Mouse (Mus musculus) heart, postnatal 10 days (tissue): Measurements from ENCODE around the gene Nanos2. TPM values are rescaled to one million over a fixed set of nuclear protein-coding genes. Genes with fewer than 3 reads are reported as not detected.

Source experiments
- DNase-seq, 2 experiments: peaks; one replicate each; pipeline ENCODE4 v3.0.0; 2021
- intact Hi-C: fragments of 180-260 bp; cut with DNase I; formaldehyde crosslinking; loops from one replicate; pipeline ENCODE4 v1.15.1; 2025
- total RNA-seq, 2 experiments: library from RNA; stranded (reverse); gene quantifications; 2 replicates each; pipeline ENCODE4 v1.2.3; 2021

The Nanos2 gene
- total RNA-seq, 2 experiments from 2014 or later = not detected

DNA sequence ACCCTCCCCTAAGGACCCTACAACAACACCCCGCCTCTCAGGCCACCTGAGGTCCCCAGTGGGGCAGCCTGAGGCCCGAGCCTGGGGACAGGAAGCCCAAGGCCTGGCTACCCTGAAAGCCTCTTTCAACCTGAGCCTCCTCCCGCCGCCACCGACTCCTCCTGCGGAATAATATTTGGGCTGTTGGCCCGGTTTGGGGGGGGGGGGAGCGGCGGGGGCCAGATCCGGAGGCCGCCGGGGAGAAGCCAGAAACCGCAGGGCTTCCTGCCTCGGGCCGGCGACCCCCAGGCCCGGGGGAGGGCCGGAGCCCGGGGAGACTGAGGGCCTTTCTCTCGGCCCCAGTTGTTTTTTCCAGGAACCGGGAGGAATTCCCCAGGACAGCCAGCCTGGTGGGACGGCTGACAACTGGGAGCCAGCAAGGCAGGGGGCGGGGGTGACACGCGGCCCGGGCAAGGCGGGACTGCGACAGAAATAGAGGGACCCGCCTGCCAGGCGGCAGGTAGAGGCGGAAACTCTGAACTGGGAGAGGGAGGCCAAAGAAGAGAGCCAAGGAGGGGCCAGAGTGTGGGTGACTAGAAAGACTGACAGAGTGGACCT is 24.9 kb downstream of the Nanos2 start:
- intact Hi-C loops = no loop called here
- peak; percentile 76 to 78 for DNase-seq

DNA sequence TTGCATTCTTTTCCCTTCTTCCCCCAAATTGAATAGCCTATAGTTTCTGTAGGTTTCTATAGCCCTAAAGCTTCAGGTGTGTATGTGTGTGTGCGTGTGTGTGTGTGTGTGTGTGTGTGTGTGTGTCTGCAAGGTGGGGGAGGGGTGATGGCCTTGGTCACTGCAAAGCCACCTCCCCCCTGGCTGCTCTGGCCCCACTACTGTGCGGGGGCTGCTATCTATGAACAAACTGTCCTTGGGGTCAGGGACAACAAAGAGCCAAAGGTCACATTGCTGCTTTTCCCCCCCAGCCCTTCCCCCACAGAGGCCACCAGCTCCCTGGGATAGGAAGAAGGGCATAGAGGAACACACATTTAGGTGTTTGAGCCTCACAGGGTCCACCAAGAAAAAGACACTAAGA is 25.7 kb downstream of the Nanos2 start:
- intact Hi-C loops = no loop called here
- DNase-seq = no peak

DNA sequence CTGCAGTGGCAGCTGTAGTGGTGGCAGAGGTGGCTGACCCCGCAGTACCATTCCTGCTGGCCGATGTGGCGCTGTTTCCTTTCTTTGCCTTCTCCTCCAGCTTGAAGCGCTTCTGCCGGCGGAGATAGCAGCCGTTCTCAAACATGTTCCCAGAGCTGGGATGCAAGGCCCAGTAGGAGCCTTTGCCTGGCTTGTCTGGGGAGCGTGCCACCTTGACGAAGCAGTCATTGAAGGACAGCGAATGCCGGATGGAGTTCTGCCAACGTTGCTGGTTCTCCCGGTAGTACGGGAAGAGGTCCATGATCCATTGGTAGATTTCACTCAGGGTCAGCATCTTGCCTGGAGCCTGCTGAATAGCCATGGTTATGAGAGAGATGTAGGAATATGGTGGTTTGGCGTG is 27.3 kb downstream of the Nanos2 start:
- intact Hi-C loops = no loop called here
- DNase-seq = no peak

DNA sequence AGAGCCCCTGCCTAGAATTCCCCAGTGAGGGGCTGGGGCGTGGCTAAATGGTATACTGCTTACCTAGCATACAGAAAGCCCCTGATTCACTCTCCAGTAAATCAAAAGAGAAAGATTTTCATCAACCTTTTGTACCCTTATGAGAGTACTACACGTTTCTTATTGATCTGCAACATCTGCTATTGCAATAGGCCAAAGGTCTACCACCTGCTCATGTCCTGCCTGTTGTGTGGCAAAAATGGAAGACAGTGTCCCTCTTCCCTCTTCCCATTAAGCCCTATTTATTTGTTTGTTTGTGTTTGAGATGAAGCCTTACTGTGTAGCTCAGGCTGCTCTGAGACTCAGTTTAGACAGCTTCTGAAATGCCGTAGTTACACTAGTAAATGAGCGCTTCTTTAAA is 28.8 kb downstream of the Nanos2 start:
- intact Hi-C loops = no loop called here
- DNase-seq = no peak

DNA sequence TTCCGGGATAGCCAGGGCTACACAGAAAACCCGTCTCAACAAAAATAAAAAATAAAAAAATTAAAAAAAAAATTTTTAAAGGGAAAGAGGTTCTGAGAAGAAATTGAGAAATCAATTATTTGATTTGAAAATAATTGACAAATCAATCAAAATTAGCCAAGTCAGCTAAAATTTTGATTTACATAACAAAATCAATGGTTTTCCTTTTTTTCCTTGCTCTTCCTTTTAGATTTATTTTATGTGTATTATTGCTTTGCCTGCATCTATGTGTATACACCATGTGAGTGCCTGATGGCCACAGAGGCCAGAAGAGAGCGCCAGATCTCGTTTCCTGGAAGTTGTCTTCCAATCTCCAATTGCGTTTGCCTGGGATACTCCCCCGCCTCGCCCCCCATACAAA is 30.7 kb downstream of the Nanos2 start:
- intact Hi-C loops = no loop called here
- no peak for DNase-seq

DNA sequence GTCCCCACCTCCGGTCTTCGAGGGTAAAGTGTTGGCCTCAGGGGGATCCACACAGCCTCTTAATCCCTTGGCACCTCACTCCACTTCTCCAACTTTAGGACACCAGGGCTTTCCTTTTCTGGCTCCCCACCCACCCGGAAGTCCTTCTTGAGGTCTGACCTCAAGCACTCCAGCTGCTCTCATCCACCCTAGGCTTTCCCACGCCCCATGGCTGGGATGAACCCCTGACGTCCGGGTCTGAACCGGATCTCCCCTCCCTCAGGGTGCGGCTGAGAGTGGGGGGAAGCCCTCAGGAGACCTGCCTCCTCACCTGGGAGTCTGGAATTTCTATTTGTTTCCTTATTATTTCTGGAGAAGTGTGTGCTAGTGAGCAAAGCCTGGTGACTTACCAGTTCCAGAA is 33.8 kb downstream of the Nanos2 start:
- intact Hi-C loops = no loop called here
- no peak for DNase-seq

DNA sequence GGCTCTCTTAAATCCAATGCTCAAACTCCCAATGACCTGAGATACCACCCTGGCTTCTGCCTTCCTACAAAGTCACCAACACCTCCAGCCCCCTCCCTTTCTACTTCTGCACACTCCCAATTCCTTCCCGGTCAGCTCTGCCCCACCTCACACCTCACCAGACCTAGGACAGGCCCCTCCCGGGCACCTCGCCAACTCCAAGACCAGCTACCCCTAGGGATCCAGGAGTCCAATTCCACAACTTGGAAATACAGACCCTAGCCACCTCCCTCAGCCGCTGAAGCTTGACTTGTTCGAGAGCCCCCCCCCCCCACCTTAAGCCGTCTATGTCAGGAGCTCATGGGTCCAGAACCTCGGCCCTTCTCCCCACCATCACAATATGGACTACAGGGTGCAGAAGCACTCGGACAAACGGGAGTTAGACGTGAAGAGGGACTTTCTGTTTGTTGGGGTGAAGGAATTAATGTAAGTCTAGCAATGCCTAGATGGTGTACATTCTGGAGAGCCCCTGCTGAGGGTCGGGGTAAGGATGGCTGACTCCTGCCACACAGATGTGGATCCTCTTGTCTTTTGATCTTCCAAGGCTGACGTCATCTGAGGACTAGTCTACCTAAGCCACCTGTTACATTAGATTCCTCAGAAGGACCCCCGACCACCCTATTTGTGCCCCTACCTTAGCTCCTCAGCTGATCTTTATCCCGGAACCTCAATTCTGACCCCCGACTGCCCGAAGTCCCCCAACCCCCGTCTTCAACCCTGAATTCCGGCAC is 35.2 kb downstream of the Nanos2 start:
- intact Hi-C loops = no loop called here
- DNase-seq = no peak

DNA sequence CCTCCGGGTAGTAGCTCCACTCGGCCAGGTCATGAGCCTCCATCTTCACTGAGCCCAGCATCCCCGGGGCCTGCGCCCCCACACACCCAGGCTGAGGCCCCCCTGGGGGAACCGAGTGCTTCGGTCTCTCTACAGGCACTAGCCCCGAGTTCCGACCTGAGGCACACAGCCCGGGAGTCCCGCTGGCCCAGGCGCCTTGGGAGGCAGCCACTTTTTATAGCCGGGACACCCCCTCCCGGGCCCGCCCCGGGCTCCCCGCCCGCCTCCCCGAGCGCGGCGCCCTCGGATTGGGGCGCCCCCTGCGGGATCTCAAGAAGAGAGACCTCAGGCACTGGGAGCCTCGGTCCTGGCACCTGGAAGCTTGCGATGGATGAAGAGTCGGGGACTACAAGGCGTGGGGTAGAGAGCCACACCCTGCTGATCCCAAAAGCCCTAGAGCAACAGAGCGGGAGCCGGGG is 36.2 kb downstream of the Nanos2 start, which contains the start of gene Foxa3:
Foxa3 (minus strand) TSS at position 182 of the 458 bp plus-strand sequence.
- intact Hi-C loops = loop anchor here (1.0 kb wide), 1 partner anchor 17 kb away; no protein-coding TSS in a partner anchor
- DNase-seq = peak; percentile 52 to 65

DNA sequence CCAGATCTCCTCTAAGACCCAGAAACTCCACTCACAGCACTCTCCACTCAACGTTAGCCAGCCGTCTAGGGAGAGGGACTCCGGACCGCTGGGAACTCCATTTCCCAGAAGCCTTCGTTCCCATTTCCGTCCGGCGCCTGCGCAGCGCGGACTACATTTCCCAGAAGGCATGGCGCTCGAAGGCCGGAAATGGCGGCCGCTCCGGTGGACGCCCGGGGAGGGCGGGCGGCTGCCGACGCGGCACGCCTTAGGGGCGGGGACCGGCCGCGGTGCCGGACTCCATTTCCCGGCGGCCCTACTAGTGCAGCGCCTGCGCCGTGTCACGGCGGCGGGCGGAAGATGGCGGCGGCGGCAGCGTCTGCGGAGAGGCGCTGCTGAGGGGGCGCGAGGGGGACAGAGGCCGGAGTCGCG is 36.9 kb downstream of the Nanos2 start, which contains the start of gene Sympk:
Sympk (plus strand) TSS at position 282 of the 411 bp plus-strand sequence.
- peak; percentile 96 to 97 for DNase-seq
- intact Hi-C loops = loop anchor here (2.0 kb wide), 1 partner anchor 127 kb away; no protein-coding TSS in a partner anchor

DNA sequence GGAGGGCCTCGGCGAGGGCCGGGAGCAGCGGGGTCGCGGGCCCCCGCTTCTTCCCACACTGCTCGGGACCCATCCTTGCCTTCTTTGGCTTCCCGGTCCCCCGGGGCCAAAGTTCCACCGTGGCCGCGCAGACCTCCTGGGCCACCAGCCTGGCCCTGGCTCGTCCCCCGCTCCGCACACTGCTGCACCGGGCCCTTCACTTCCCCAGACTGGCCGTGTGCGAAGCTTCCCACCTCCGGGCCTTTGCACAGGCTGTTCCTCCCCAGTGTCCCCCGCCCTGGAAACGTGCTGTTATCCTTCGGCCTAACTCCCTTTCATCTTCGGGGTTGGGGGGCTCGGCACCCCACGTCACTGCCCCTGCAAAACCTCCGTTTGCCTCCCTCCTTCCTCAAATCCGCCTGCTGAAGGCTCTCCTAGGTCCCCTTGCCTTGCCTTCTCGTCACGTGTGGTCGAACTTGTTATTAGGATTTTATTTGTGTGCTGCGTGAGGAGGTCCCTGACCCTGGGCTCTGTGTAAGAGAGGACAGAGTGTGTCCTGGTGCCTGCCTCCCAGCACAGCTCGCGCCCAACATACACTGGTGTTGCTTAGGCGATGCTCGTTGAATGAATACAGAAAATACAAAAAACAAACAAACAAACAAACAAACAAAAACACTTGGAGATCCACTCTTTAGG is 37.5 kb downstream of the Nanos2 start:
- peak; percentile 46 to 52 for DNase-seq
- intact Hi-C loops = loop anchor here (2.0 kb wide), 1 partner anchor 128 kb away; no protein-coding TSS in a partner anchor

DNA sequence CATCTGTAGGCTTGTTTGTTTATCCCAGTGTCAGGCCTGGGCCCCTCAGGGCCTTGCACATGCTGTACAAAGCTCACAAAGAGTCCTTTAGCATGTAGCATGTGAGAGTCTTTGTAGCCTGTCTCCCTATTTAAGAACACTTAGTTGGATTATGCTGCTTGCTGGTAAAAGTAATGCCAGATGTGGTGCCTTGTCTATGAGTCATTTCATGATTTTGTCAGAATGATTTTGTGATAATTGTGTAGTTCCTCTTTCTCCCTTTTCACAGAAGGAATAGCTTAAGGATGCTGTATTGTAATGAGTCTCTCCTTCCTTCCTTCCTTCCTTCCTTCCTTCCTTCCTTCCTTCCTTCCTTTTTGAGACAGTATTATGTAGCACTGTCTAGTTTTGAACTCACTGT is 40.9 kb downstream of the Nanos2 start:
- DNase-seq = no peak
- intact Hi-C loops = loop anchor here (2.0 kb wide), 1 partner anchor 21 kb away; no protein-coding TSS in a partner anchor

DNA sequence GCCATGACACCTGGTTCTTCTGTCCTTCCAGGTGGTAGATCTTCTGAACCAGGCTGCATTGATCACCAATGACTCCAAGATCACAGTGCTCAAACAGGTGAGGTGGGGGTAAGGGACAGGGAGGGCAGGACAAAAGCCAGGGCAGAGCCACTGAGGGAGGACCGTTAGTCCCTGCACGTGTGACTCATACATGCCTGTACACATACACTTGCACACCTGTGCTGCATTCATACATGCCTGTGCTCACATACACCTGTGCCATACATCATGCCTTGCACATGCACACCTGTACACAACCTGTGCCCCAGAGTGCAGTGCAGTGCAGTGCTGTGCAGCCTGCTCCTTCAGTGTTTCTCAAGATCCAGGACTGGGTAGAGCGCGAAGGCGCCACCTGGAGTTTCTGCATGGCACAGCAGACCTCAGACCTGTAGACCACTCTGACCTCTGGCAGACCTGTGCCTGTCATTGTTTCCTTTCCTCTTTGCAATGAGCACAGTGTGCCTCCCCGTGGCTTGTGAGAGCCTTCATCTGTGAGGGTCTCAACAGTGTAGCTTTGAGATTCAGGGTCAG is 42.0 kb downstream of the Nanos2 start:
- DNase-seq = peak; percentile 58 to 76
- intact Hi-C loops = loop anchor here (2.0 kb wide), 1 partner anchor 22 kb away; no protein-coding TSS in a partner anchor

DNA sequence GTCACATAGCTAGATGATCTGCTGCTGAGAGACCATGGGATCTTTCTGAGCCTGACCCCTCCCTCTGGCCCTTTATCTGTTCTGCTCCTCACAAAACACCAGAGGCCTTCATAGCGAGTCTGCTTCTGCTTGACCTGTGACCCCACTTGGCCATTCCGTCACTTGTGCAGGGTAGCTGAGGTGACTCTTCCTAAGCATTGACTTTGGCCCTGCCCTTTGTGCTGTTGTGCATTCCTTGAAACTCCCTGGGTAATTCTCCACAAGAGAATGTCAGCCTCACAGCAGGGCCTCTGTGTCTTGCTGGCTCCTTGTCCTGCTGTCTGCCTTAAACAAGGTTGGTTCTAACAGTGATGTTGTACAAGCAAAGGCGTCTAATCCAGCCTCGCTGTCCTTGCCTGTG is 44.4 kb downstream of the Nanos2 start:
- no peak for DNase-seq
- intact Hi-C loops = no loop called here

Other genes with a start within 250 kb of the Nanos2 start
- not detected for gene Psg19, start 188.9 kb upstream of the Nanos2 start, total RNA-seq
- gene Psg17, start 165.8 kb upstream of the Nanos2 start, total RNA-seq = not detected
- gene Mill2, start 147.4 kb upstream of the Nanos2 start, total RNA-seq = 1 to 10 TPM; 5.1 to 5.5 TPM
- gene Pglyrp1, start 116.1 kb upstream of the Nanos2 start, total RNA-seq = 1 to 10 TPM; 2.0 to 2.8 TPM
- gene Ccdc61, start 77.0 kb upstream of the Nanos2 start, total RNA-seq = 10 to 100 TPM in 1 of 2 experiments, 1 to 10 TPM in 1; 9.5 to 11.5 TPM
- 10 to 100 TPM in 1 of 2 experiments, 1 to 10 TPM in 1; 9.9 to 10.1 TPM for gene Nova2, start 61.5 kb upstream of the Nanos2 start, total RNA-seq
- gene Mypop, start 3.8 kb downstream of the Nanos2 start, total RNA-seq = 1 to 10 TPM; 1.7 to 2.4 TPM
- 10 to 100 TPM; 24.5 to 29.5 TPM for gene Irf2bp1, start 16.6 kb downstream of the Nanos2 start, total RNA-seq
- gene Foxa3, start 36.1 kb downstream of the Nanos2 start, total RNA-seq = not detected
- gene Sympk, start 37.0 kb downstream of the Nanos2 start, total RNA-seq = 10 to 100 TPM; 58.3 to 60.9 TPM
- not detected for gene Rsph6a, start 67.3 kb downstream of the Nanos2 start, total RNA-seq
- gene Dmwd, start 88.8 kb downstream of the Nanos2 start, total RNA-seq = 10 to 100 TPM; 48.4 to 50.7 TPM
- gene Dmpk, start 96.4 kb downstream of the Nanos2 start, total RNA-seq = 100 to 1,000 TPM; 288 to 299 TPM
- 10 to 100 TPM in 1 of 2 experiments, 1 to 10 TPM in 1; 7.9 to 11.2 TPM for gene Six5, start 107.2 kb downstream of the Nanos2 start, total RNA-seq
- gene Gm4969, start 131.0 kb downstream of the Nanos2 start, total RNA-seq = under 1 TPM; 0.07 to 0.19 TPM
- gene Fbxo46, start 132.5 kb downstream of the Nanos2 start, total RNA-seq = 1 to 10 TPM; 5.5 to 7.6 TPM
- 1 to 10 TPM; 6.4 to 8.2 TPM for gene Qpctl, start 161.9 kb downstream of the Nanos2 start, total RNA-seq
- gene Snrpd2, start 162.3 kb downstream of the Nanos2 start, total RNA-seq = 10 to 100 TPM; 77.1 to 81.0 TPM
- under 1 TPM; 0.50 to 0.69 TPM for gene Gipr, start 178.7 kb downstream of the Nanos2 start, total RNA-seq
- 10 to 100 TPM; 47.8 to 56.5 TPM for gene Eml2, start 189.0 kb downstream of the Nanos2 start, total RNA-seq
- 10 to 100 TPM; 11.4 to 11.8 TPM for gene Gpr4, start 225.1 kb downstream of the Nanos2 start, total RNA-seq
- 10 to 100 TPM; 53.4 to 57.7 TPM for gene Opa3, start 240.9 kb downstream of the Nanos2 start, total RNA-seq